Mouse (Mus musculus) neural tube, embryonic 15.5 days (tissue): ENCODE data around the gene 2610042L04Rik. TPM values are rescaled to one million over a fixed set of nuclear protein-coding genes. Genes with fewer than 3 reads are reported as not detected.
"Not testable (repeated sequence)": the region's sequence is repeated elsewhere in the genome, so short reads cannot be mapped to it uniquely, and the experiment has no call there.

Experiments
- ATAC-seq: fragments of 200-750 bp; cut with Nextera tagmentation; 2 replicates; pipeline ENCODE4 v1.8.0; 2017; ENCODE audit warnings: mild to moderate bottlenecking, moderate TSS enrichment, moderate library complexity; ENCODE audit not compliant: low FRiP score
- H3K27ac ChIP-seq: fragments of 300-500 bp; sonication (generic); replicated peaks from 2 replicates; pipeline ENCODE4 v1.5.1; 2015; ENCODE audit warnings: mild to moderate bottlenecking, inconsistent platforms
- H3K27me3 ChIP-seq: fragments of 300-500 bp; sonication (generic); replicated peaks from 2 replicates; pipeline ENCODE4 v1.6.1; 2015; ENCODE audit warnings: inconsistent platforms
- H3K36me3 ChIP-seq: fragments of 300-500 bp; sonication (generic); 2 replicates; pipeline ENCODE4 v1.6.1; 2015; ENCODE audit warnings: inconsistent platforms
- H3K4me1 ChIP-seq: fragments of 300-500 bp; sonication (generic); 2 replicates; pipeline ENCODE4 v1.6.1; 2015; ENCODE audit warnings: inconsistent platforms
- H3K4me2 ChIP-seq: fragments of 300-500 bp; sonication (generic); 2 replicates; pipeline ENCODE4 v1.6.1; 2015; ENCODE audit warnings: inconsistent platforms, mild to moderate bottlenecking, moderate library complexity
- H3K4me3 ChIP-seq: fragments of 300-500 bp; sonication (generic); replicated peaks from 2 replicates; pipeline ENCODE4 v1.5.1; 2015; ENCODE audit warnings: mild to moderate bottlenecking, inconsistent platforms
- H3K9ac ChIP-seq: fragments of 300-500 bp; sonication (generic); replicated peaks from 2 replicates; pipeline ENCODE4 v1.6.1; 2015; ENCODE audit warnings: mild to moderate bottlenecking, inconsistent platforms
- H3K9me3 ChIP-seq: fragments of 300-500 bp; sonication (generic); replicated peaks from 2 replicates; pipeline ENCODE4 v1.6.1; 2016; ENCODE audit warnings: inconsistent platforms
- polyA plus RNA-seq: library from polyadenylated mRNA; unstranded; fragments of >200 nt; fragmentation: Nextera tagmentation; extraction: Ambion mirVana; gene quantifications from 2 replicates; pipeline ENCODE4 v1.2.1, GENCODE M21; 2015

Gene 2610042L04Rik
- polyA plus RNA-seq, 1 experiment from 2014 or later = 5.7 TPM

DNA sequence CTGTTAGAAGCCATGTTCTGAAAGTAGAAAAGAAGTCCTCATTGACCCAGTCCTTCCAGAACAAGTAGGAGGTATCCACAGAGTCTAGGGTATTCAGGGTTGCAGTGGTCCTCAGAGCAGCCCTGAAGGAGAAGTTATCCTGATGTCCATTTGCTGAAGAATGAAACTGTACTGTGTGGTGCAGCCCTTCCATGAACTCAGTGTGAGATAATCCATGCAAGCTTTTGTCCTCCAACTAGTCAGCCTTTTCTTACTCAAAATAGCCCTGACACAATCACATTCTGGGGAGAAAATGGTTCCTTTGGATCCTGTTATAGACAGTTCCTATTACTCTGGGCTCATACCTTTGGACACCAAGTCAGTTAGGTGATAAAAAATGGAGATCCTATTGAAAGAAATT is 69.3 kb downstream of the 2610042L04Rik start:
- not testable (repeated sequence) for H3K4me2 ChIP-seq, H3K9ac ChIP-seq, H3K27me3 ChIP-seq, H3K27ac ChIP-seq, H3K4me1 ChIP-seq, H3K9me3 ChIP-seq, ATAC-seq, H3K36me3 ChIP-seq, H3K4me3 ChIP-seq

Other genes starting within 250 kb of the 2610042L04Rik start
- gene Gm8108, start 224.2 kb upstream of the 2610042L04Rik start, polyA plus RNA-seq = 4.1 and 6.7 TPM in 2 replicates
- gene Gm3127, start 169.7 kb upstream of the 2610042L04Rik start, polyA plus RNA-seq = not detected in 2 replicates
- 7.5 and 9.2 TPM in 2 replicates for gene Gm2974, start 152.2 kb upstream of the 2610042L04Rik start, polyA plus RNA-seq
- not detected in 2 replicates for gene Gm3138, start 85.1 kb upstream of the 2610042L04Rik start, polyA plus RNA-seq
- gene Gm3149, start 17.5 kb upstream of the 2610042L04Rik start, polyA plus RNA-seq = not detected in 2 replicates
- not detected in 2 replicates for gene Gm3159, start 62.8 kb downstream of the 2610042L04Rik start, polyA plus RNA-seq
- 5.4 and 6.0 TPM in 2 replicates for gene Gm3164, start 80.7 kb downstream of the 2610042L04Rik start, polyA plus RNA-seq
- gene Gm3173, start 96.2 kb downstream of the 2610042L04Rik start, polyA plus RNA-seq = 0.83 and 2.3 TPM in 2 replicates
- gene Gm3182, start 147.0 kb downstream of the 2610042L04Rik start, polyA plus RNA-seq = not detected in 2 replicates
- gene Gm3047, start 220.6 kb downstream of the 2610042L04Rik start, polyA plus RNA-seq = not detected in 2 replicates